ENCODE assay signal across 18 mouse cellular contexts in the genomic region with DNA sequence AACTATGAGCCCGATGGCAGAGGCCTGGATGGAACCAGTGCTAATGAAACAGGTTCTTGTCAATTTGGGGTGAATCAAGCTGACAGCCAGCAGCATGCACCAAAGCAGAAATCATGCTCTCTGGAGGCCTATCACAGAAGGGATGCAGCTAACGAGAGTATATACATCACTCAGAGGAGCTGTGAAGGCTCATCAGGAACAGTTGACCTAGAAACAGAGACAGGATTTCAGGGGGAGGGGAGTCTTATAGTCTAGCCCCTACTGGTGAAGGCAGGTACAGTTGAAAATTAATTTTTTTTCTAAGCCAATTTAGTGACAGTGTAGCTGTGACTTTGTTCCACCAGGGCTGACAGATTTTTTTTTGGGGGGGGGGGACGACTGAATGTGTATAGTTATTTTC.
DNase-seq lines count a peak whose midpoint lies in the region; TF ChIP-seq lines count a peak whose summit lies in the region.
"Had no signal": no experiment of that assay in that cellular context is flagged by ENCODE, and none has a peak within 500 bp of the region (broad histone marks: within the 10 kb centered on the region; RNA-seq: fewer than 3 reads in every experiment).

No protein-coding gene starts in this region.

- TF ChIP-seq EP300 in CH12.LX (IDR thresholded peaks at IDR 0.05; ENCODE audit: low read length): no peak

- no peaks in the 10 kb centered on the region for H3K36me3 ChIP-seq in CH12.LX (replicated peaks in 1 of 2; ENCODE audit: control insufficient read depth in 1 of 2, insufficient read depth in 1 of 2, low read length in 1 of 2)
- H3K36me3 ChIP-seq: embryonic facial prominence, embryonic 12.5 days; forebrain, embryonic 12.5 days; G1E; heart, embryonic 10.5 days; intestine, embryonic 15.5 days had no signal

- H3K27me3 ChIP-seq in CH12.LX (replicated peaks): no peaks in the 10 kb centered on the region
- H3K27me3 ChIP-seq: embryonic facial prominence, embryonic 12.5 days; forebrain, embryonic 12.5 days; intestine, embryonic 15.5 days had no signal

- DNase-seq in layer of hippocampus, adult 2 months (ENCODE audit: low spot score in 2 of 2): no peak
- no peak for DNase-seq in layer of hippocampus, postnatal 36 days
- DNase-seq in CH12.LX (ENCODE audit: extremely low read depth) (peak; percentile 2), R1 (ENCODE audit: low read depth, low spot score) (peak; percentile 6)
- peak; percentile 51 for DNase-seq in retina, postnatal 1 day
- DNase-seq in adrenal gland, adult 8-10 months: no peak
- DNase-seq: adrenal gland, postnatal 25 days; cerebellum, adult 2 months; cerebellum, postnatal 25 days; gastrocnemius, postnatal 10 days; heart, adult 18-20 months; heart, postnatal 10 days; heart, postnatal 4 days had no signal

- dilution Hi-C loops in CH12.LX (cut with MboI; ENCODE audit: extremely low pct_ligation_motif_present, extremely low pct_unique_long_range_greater_than_20kb, low sequenced_read_pairs): no loop called here

- TF ChIP-seq RAD21 in CH12.LX (IDR thresholded peaks at IDR 0.05; ENCODE audit: low read depth, low read length): no peak

- peak; percentile 31 for TF ChIP-seq CTCF in layer of hippocampus, adult 2 months (conservative IDR thresholded peaks at IDR 0.05)
- TF ChIP-seq CTCF in CH12.LX (conservative IDR thresholded peaks at IDR 0.05 in 1 of 2, IDR thresholded peaks at IDR 0.05 in 1 of 2; ENCODE audit: low read depth in 2 of 2, low read length in 2 of 2): 0 out of 4 replicates have a peak, but pooled peaks have one; percentile 8 to 14

- no peak overlapping the region for H3K4me2 ChIP-seq in CH12.LX (ENCODE audit: insufficient read depth, low read depth, poor library complexity, severe bottlenecking)
- H3K4me2 ChIP-seq: embryonic facial prominence, embryonic 12.5 days; forebrain, embryonic 12.5 days; intestine, embryonic 15.5 days had no signal

- no peak for TF ChIP-seq POLR2A in CH12.LX (IDR thresholded peaks at IDR 0.05; ENCODE audit: low read depth, low read length)

- H3K4me1 ChIP-seq in CH12.LX (ENCODE audit: control insufficient read depth in 1 of 2, insufficient read depth in 2 of 2): no peaks in the 10 kb centered on the region
- H3K4me1 ChIP-seq: embryonic facial prominence, embryonic 12.5 days; forebrain, embryonic 12.5 days; heart, embryonic 10.5 days; intestine, embryonic 15.5 days had no signal

- no peaks in the 10 kb centered on the region for H3K79me2 ChIP-seq in CH12.LX (replicated peaks; ENCODE audit: control insufficient read depth, extremely low read depth, insufficient read depth, poor library complexity, severe bottlenecking)

- in situ Hi-C loops in CH12.LX (cut with MboI; ENCODE audit: low pct_ligation_motif_present, low pct_unique_long_range_greater_than_20kb, low sequenced_read_pairs): no loop called here

- no peaks in the 10 kb centered on the region for H3K9me3 ChIP-seq in CH12.LX (replicated peaks; ENCODE audit: low read length)
- H3K9me3 ChIP-seq: embryonic facial prominence, embryonic 12.5 days; forebrain, embryonic 12.5 days; G1E; heart, embryonic 10.5 days; intestine, embryonic 15.5 days had no signal

- no peak overlapping the region for H3K9ac ChIP-seq in CH12.LX (ENCODE audit: insufficient read depth, low read depth)
- H3K9ac ChIP-seq: embryonic facial prominence, embryonic 12.5 days; forebrain, embryonic 12.5 days; intestine, embryonic 15.5 days had no signal

- H3K27ac ChIP-seq in layer of hippocampus, adult 2 months: no peak overlapping the region
- no peak overlapping the region for H3K27ac ChIP-seq in CH12.LX (ENCODE audit: insufficient read depth, low read depth)
- H3K27ac ChIP-seq: embryonic facial prominence, embryonic 12.5 days; forebrain, embryonic 12.5 days; heart, embryonic 10.5 days; intestine, embryonic 15.5 days had no signal

- H3K4me3 ChIP-seq in layer of hippocampus, adult 2 months: no peak overlapping the region
- no peak overlapping the region for H3K4me3 ChIP-seq in CH12.LX (replicated peaks in 1 of 3; ENCODE audit: low read depth in 2 of 3, low read length in 2 of 3, poor library complexity in 1 of 3)
- H3K4me3 ChIP-seq: embryonic facial prominence, embryonic 12.5 days; forebrain, embryonic 12.5 days; heart, embryonic 10.5 days; intestine, embryonic 15.5 days had no signal

TF ChIP-seq in CH12.LX, 34 proteins besides CTCF, POLR2A, EP300 and RAD21:
- TF ChIP-seq MEF2A (IDR thresholded peaks at IDR 0.05; ENCODE audit: borderline replicate concordance, low read depth, low read length) (no peak), USF1 (IDR thresholded peaks at IDR 0.05; ENCODE audit: low read depth, low read length) (no peak), ZMIZ1 (IDR thresholded peaks at IDR 0.05; ENCODE audit: low read depth, low read length) (no peak), IRF4 (IDR thresholded peaks at IDR 0.05; ENCODE audit: low read depth, low read length) (no peak), MYC (IDR thresholded peaks at IDR 0.05; ENCODE audit: low read depth, low read length) (no peak), ZC3H11A (IDR thresholded peaks at IDR 0.05; ENCODE audit: low read depth, low read length) (no peak), NELFE (IDR thresholded peaks at IDR 0.05; ENCODE audit: low read depth, low read length) (no peak), TBP (conservative IDR thresholded peaks at IDR 0.05; ENCODE audit: low read depth, low read length) (no peak), CHD2 (IDR thresholded peaks at IDR 0.05; ENCODE audit: low read length) (no peak), MAZ (IDR thresholded peaks at IDR 0.05; ENCODE audit: low read depth, low read length) (no peak), MXI1 (IDR thresholded peaks at IDR 0.05; ENCODE audit: low read depth, low read length) (no peak), E2F4 (IDR thresholded peaks at IDR 0.05; ENCODE audit: insufficient replicate concordance, low read depth, low read length) (no peak), HCFC1 (IDR thresholded peaks at IDR 0.05; ENCODE audit: low read depth, low read length) (no peak), KAT2A (IDR thresholded peaks at IDR 0.05; ENCODE audit: insufficient replicate concordance, low read length) (no peak), NRF1 (IDR thresholded peaks at IDR 0.05; ENCODE audit: low read depth, low read length) (no peak), CHD1 (IDR thresholded peaks at IDR 0.05; ENCODE audit: low read depth, low read length) (no peak), ETS1 (conservative IDR thresholded peaks at IDR 0.05; ENCODE audit: low read depth, low read length) (no peak), PAX5 (IDR thresholded peaks at IDR 0.05; ENCODE audit: low read length) (no peak), ELF1 (IDR thresholded peaks at IDR 0.05; ENCODE audit: low read depth, low read length) (no peak)

Comparison
In these comparisons a context has a peak if more than half of its experiments do, and no peak if none do; other contexts are left out.
1. DNase-seq: peak in CH12.LX (single experiment), R1 (single experiment) and retina, postnatal 1 day (single experiment); none in layer of hippocampus, adult 2 months (0 of 2), layer of hippocampus, postnatal 36 days (0 of 2) and adrenal gland, adult 8-10 months (single experiment).